Mouse (Mus musculus) ES-E14 (cell line): ENCODE data around the gene C1ra.

ENCODE experiments used
- HCFC1 ChIP-seq: IDR thresholded peaks from 2 replicates; pipeline ENCODE4 v1.6.1; 2012; ENCODE audit warnings: low read length, inconsistent platforms, borderline replicate concordance; ENCODE audit not compliant: insufficient read depth
- MAFK ChIP-seq: IDR thresholded peaks from 2 replicates; pipeline ENCODE4 v1.6.1; 2014; ENCODE audit warnings: mild to moderate bottlenecking, low read depth, low read length, inconsistent platforms; ENCODE audit not compliant: insufficient read depth
- ZC3H11A ChIP-seq: IDR thresholded peaks from 2 replicates; pipeline ENCODE4 v1.6.1; 2012; ENCODE audit warnings: low read depth, mild to moderate bottlenecking, inconsistent platforms, low read length, borderline replicate concordance

- TF ChIP-seq HCFC1, result no peak
- no peak for TF ChIP-seq ZC3H11A
- TF ChIP-seq MAFK, result no peak
These were observed 46.5 kb upstream of the C1ra start for GRCm38 (mm10) chr6:124465729-124466128.
